Mouse (Mus musculus): ENCODE measurements around the gene Rab3il1. TPM values are rescaled to one million over a fixed set of nuclear protein-coding genes. Genes with fewer than 3 reads are reported as not detected.
A peak's percentile ranks its signal among the peaks of the same experiment; 100 is the strongest.

Gene Rab3il1
- total RNA-seq, 4 experiments from 2014 or later = 6.3 to 8.1 (median 7.5) TPM

- no peak for DNase-seq (ENCODE audit: low spot score)
Measured at GRCm38 (mm10) chr19:10013348-10013747, 11.9 kb downstream of the Rab3il1 start.

- DNase-seq (ENCODE audit: low spot score) = peak; percentile 62
Measured at GRCm38 (mm10) chr19:10013913-10014312, 12.4 kb downstream of the Rab3il1 start.

- no peak for DNase-seq (ENCODE audit: low spot score)
Measured at GRCm38 (mm10) chr19:10014824-10015223, 13.4 kb downstream of the Rab3il1 start.

- no peak for DNase-seq (ENCODE audit: low spot score)
Measured at GRCm38 (mm10) chr19:10015442-10015841, 14.0 kb downstream of the Rab3il1 start.

- DNase-seq (ENCODE audit: low spot score) = no peak
Measured at GRCm38 (mm10) chr19:10016151-10016550, 14.7 kb downstream of the Rab3il1 start.

GRCm38 (mm10) chr19:10017637-10018526 is 16.4 kb downstream of the Rab3il1 start:
- DNase-seq (ENCODE audit: low spot score) = peak; percentile 91

GRCm38 (mm10) chr19:10018527-10018818 is 17.0 kb downstream of the Rab3il1 start:
- DNase-seq (ENCODE audit: low spot score) = no peak

- DNase-seq (ENCODE audit: low spot score) = no peak
Measured at GRCm38 (mm10) chr19:10019214-10019760, 17.8 kb downstream of the Rab3il1 start.

- no peak for DNase-seq (ENCODE audit: low spot score)
Measured at GRCm38 (mm10) chr19:10021981-10022380, 20.5 kb downstream of the Rab3il1 start.

GRCm38 (mm10) chr19:10022414-10023303 is 21.2 kb downstream of the Rab3il1 start:
- peak; percentile 57 for DNase-seq (ENCODE audit: low spot score)

GRCm38 (mm10) chr19:10023304-10023758 is 21.9 kb downstream of the Rab3il1 start:
- no peak for DNase-seq (ENCODE audit: low spot score)

- DNase-seq (ENCODE audit: low spot score) = peak; percentile 38
Measured at GRCm38 (mm10) chr19:10025169-10025875, 23.9 kb downstream of the Rab3il1 start.

- DNase-seq (ENCODE audit: low spot score) = no peak
Measured at GRCm38 (mm10) chr19:10029746-10030145, 28.3 kb downstream of the Rab3il1 start.

- DNase-seq (ENCODE audit: low spot score) = no peak
Measured at GRCm38 (mm10) chr19:10033211-10033973, 31.9 kb downstream of the Rab3il1 start.

GRCm38 (mm10) chr19:10034356-10034755 is 32.9 kb downstream of the Rab3il1 start:
- DNase-seq (ENCODE audit: low spot score) = no peak

- peak; percentile 85 for DNase-seq (ENCODE audit: low spot score)
Measured at GRCm38 (mm10) chr19:10034785-10035447, 33.4 kb downstream of the Rab3il1 start.

GRCm38 (mm10) chr19:10037534-10037933 is 36.1 kb downstream of the Rab3il1 start:
- no peak for DNase-seq (ENCODE audit: low spot score)

GRCm38 (mm10) chr19:10038364-10038763 is 36.9 kb downstream of the Rab3il1 start:
- no peak for DNase-seq (ENCODE audit: low spot score)

GRCm38 (mm10) chr19:10038910-10039309 is 37.4 kb downstream of the Rab3il1 start:
- DNase-seq (ENCODE audit: low spot score) = no peak

GRCm38 (mm10) chr19:10039615-10040014 is 38.1 kb downstream of the Rab3il1 start:
- DNase-seq (ENCODE audit: low spot score) = no peak

Measured in heart, adult 8-10 months (tissue).